Mouse (Mus musculus): ENCODE measurements at regions not wholly inside any gene's neighbourhood (a gene's known extent, or its start where the extent isn't known, plus 50 kb on each side); places are given as distances from the start of the nearest gene placed in this dataset.

DNA sequence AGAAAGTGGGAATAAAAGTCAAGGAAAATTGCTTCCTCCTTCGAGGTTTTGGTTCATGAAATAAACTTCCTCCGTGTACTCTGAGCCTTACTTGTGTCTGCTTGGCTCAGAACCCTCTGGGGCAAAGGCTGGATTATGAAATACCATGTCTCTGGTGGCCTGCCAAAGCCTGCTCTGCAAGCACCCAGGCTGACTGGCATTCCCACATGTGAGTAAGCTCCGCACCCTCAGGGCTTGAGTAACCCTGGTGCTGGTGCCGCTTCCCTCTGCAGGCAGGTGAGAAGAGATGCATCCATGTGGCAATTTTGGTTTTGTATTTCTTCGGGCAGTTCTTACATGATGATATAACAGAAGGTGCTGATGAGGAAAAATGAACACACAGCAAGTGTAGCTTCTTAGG is 66.0 kb downstream of the Nr2f2 start:
- no peak for TF ChIP-seq GATA4 (IDR thresholded peaks at IDR 0.05; ENCODE audit: insufficient replicate concordance, low read length)

DNA sequence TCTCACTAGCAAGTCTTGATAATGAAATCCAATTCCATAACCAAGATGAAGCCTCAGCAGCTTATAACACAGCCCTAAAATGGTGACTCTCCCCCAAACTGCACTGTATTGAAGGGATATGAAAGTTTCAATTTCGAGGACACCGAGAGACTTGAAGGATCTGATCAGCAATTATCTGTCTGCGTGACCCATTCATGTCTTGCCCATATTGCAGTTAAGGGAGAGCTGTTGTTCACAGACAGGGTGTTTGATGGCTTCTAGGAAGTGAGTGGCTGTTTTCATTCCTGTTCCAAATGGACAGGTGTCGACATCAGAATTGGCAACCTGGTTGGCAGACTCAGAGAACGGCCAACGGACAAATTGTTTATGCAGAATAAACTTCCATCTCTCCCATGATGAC is 75.1 kb downstream of the Nr2f2 start:
- no peak for TF ChIP-seq GATA4 (IDR thresholded peaks at IDR 0.05; ENCODE audit: insufficient replicate concordance, low read length)

DNA sequence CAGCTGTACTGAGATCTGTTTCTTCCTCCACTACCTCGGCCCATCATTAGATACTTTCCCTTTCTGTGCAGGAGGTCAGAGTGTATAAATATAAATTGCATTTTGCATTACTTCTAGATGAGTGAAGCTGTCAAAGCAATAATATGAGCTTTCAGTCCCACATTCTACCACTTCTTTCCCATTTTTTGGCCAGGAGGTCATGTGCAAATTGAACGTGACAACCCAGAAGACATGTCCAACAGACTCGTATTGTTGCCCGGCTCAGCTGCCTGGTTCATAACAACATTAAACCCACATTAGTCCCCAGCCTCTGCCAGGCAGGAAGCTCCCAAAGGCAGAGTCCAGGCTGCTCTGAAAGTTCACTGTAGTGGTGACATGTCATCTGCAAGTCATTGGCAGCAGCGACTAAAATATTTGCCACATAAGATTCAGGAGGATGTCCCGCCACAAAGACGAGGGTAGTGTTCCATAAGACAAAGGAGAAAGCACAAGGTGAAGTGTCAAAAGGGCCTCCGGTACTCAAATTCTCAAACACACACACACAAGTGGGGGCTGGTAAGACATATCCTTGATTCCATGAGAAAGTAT is 75.7 kb downstream of the Nr2f2 start:
- no peak for TF ChIP-seq GATA4 (IDR thresholded peaks at IDR 0.05; ENCODE audit: insufficient replicate concordance, low read length)

DNA sequence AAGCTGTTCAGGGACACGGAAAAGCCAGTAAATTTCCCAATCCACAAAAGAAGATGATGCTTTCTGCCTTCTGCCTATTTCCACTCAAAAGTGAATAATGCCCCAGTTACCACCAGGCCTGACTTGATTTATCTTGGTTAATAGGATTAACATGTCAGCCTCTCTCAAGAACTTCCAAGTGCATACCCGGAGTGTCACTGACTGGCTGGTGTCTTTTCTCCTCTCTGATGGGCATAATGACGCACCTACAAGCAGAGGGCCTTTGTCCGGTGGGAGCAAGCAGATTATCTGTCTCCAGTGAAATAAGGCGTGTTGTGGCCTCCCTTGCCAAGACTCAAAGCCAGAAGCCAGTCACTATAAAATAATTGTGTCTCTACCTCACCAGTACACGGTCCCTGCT is 76.3 kb downstream of the Nr2f2 start:
- TF ChIP-seq GATA4 (IDR thresholded peaks at IDR 0.05; ENCODE audit: insufficient replicate concordance, low read length) = no peak

DNA sequence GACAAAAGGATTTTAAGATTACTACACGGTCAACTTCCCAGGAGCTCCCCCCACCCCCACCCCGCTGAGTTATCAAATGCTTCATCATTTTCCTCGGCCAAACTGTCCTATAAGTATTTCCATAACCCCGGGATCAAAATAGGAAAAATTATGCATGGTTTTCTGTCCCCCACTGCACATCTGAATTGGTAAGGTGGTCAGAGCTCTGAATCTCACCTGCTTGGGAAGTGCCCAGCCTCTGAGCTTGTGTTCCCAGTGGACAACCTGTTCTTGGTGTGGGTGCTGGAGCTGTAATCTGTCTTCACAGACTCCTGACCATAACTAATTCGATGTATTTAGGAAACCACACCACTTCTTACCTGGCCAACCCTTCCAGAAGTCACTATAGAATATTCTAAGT is 77.9 kb downstream of the Nr2f2 start:
- no peak for TF ChIP-seq GATA4 (IDR thresholded peaks at IDR 0.05; ENCODE audit: insufficient replicate concordance, low read length)

DNA sequence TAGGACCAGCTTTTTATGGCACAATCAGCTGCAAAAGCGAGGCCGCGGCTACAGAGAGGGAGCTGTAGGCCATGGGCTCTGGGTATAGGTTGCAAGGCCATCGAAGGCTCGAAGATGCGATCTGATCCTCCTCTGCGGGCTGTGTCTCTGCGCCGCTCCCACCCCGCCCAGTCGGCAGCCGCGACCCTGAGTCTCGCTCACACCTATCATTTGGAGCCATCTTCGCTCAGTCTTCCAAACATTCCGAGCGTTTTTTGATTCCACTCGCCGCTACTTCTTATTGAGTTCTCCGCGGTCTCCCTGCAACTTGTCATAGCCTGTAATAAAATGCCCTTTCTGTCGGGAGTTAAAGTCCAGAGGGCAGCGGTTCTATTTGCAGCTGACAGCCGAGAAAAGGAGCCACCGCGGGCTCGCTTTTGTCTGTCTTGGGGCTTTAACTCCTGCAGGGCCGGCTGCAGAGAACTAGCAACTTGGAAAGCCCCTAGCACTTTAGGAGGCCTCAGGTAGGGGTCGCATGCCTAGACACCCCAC is 78.6 kb downstream of the Nr2f2 start:
- no peak for TF ChIP-seq GATA4 (IDR thresholded peaks at IDR 0.05; ENCODE audit: insufficient replicate concordance, low read length)

DNA sequence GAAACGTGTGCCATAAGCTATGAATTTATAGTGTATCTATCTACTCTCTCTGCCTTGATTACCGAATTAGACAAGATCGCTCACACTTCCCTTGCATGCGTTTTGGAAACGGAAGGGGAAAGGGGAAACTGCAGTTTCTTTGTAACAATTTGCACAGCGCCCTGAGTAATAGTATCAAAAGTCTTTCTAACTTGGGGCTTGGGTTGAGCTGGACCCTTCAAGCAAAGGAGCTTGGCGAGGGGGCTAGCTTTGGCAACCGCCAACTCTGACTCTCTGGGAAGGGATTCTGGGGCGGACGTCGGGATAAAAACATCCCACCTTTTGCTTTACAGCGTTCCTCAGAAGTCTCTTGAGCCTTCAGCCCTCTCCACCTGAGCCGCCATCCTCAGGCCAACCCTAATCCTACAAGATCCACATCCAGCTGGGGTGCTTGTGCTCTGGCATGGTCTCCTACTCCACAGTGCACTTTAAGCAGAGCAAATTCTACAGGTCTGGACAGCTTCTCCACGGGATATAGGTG is 79.6 kb downstream of the Nr2f2 start:
- TF ChIP-seq GATA4 (IDR thresholded peaks at IDR 0.05; ENCODE audit: insufficient replicate concordance, low read length) = no peak

DNA sequence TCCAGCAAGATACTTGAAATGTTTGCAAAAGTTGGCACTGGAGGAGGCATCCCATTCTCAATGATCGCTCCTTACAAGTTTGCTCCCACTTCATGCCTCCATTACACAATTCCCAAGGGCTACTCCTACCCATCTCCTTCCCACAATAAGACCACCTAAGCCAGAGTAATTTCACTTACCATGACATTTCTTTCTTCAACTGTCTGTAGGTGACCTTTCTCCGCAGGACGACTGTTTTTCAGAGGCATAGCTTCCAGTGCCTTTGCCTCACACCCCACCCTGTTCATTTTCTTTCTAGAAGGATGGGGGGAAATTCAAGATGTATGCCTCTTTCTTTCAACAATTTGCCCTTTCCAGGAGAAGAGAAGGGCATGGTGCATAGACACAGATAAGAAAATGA is 81.2 kb downstream of the Nr2f2 start:
- no peak for TF ChIP-seq GATA4 (IDR thresholded peaks at IDR 0.05; ENCODE audit: insufficient replicate concordance, low read length)

DNA sequence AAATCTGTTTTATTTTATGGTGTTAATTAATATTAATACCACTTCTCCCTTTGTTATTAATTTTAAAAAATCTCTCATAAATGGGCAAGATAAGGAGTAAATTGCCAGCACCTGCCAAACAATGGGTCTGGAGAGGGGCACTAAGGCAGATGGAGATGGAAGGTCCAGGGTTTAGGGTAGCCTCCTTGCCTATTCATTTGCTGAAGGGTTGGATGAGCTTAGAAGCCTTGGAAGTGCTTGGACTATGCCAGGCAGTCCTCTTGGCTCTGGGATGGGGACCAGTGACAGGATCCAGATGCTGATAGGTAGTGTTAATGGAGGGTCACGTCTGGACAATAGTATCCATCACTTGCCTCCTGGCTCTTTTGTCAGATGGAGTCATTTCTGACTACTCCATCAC is 82.7 kb downstream of the Nr2f2 start:
- TF ChIP-seq GATA4 (IDR thresholded peaks at IDR 0.05; ENCODE audit: insufficient replicate concordance, low read length) = no peak

DNA sequence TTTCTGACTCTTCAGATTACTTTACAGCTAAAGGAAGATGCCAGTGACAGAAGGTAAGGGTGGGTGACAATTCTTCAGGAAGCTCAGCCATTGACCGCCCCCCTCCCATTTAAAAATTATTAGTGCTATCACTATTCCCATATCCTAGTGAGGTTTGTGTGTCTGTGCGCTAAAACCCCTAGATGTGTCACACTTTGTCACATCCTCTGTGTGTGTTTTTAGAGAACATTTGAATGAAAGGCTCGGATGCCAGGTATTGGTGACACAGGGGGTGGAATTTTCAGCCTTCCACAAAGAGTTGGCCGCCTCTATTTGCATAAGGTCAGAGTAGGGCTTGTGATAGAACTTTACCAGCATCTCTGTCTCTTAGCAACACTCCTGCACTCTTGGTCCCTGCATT is 83.4 kb downstream of the Nr2f2 start:
- no peak for TF ChIP-seq GATA4 (IDR thresholded peaks at IDR 0.05; ENCODE audit: insufficient replicate concordance, low read length)

DNA sequence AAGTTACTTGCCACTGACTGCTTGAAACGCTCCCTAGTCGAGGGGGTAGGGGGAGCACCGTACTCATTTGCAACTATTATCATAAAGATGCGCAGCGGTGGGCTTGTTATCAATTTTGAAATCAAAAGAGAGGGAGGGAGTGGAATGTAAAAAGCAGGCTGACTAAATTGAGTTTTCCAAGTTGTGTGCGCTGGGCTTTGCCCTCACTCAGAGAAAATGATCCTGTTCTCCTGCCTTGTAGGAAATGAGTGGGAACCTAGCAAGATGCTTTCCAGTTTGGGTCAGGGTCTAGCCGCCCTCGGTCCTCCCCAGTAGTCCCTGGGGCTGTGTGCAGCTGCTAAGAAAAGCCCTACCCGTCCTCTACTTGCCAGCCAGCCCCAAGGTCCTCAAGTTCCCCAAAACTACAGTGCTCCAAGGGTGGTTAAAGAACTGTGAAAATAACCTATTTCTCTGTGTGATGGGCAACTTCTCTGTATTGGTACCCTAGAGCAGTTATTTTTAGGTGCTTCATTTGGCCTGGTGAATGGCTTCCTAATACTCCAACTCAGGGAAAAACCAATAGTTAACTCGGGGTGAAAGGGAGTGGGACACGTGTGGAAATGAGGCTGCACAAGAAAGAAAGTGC is 84.5 kb downstream of the Nr2f2 start:
- TF ChIP-seq GATA4 (IDR thresholded peaks at IDR 0.05; ENCODE audit: insufficient replicate concordance, low read length) = no peak

DNA sequence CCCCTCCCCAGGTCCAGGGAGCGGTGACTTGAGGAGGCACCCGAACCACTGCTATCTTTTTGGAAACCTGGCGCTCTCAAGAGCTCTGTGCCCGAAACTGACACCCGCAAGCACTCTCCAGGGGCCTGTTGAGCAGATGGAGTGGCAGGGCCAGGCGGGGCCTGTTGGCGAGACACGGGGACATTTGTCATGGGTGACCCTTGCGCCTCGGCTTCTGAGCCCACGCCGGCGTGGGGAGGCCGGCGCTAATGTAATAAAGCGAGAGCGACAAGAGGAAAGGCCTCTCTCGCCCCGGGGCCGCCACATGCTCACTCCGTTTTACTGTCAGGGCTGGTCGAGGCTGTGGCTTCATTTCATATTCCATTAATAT is 85.2 kb downstream of the Nr2f2 start:
- TF ChIP-seq GATA4 (IDR thresholded peaks at IDR 0.05; ENCODE audit: insufficient replicate concordance, low read length) = no peak

DNA sequence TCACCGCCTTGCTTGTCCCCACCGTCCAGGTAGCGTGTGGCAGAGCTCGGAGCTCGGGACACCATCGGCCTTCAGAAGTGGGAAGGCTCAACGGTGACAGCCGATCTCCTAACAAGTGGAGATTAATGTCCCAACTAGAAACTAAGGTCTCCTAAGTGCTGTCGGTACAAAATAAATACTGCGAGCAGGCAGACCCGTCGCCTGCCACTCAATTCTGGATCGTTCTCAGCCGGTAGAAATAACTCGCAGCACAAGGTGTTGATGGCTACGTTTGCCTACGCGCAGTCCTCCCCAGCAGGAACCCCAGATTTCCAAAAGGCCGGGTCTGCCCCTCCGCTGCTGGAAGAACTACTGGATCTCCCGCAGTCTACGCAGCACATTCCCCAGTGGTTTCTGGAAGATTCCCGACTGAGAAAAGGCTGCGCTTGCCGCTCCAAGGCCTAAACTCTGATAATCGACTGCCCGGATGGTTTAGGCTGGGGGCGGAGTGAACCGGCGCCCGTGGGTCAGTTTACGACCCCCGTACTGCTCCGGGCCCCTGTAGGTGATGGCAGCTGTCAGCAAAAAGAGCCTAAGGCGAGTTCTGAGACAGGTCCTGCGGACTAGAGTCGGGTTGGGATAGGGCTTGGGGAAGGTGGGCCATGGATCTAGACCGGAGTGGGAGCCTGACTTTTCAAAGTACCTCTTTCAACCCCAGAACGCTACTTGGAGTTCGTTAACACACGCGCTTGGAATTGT is 85.7 kb downstream of the Nr2f2 start:
- TF ChIP-seq GATA4 (IDR thresholded peaks at IDR 0.05; ENCODE audit: insufficient replicate concordance, low read length) = no peak

DNA sequence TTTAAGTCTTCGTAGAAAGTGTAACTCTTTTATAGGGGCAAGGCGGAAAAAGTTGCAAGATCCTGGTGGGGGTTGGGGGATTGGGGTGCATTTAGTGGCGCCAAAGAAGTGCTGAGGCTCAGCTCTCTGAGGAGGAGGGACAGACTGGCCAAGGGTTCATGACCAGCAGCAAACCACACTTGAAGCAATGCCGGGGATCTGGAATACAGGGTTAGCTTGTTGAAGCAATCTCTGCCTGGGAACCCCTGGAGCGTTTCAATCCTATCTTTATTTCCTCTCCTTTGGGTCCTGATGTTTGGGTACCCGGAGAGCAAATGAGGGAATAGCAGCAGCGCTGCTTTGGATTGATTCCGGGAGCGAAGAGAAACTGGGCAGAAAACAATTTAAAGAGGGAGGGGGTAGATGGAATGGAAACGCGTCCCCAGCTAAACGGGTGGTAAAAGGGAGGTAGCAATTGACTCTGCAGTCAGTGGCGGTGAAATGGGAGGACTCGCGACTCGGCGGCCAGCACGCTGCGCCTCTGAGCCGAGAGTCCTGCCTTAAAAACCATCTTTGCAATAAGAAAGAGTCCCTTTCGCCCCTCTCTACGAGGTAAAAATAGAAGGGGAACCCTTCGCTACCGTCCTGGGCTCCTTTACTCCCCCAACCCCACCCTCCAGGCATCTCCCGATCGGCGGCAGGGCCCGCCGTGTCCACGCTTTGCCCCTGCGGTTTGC is 86.5 kb downstream of the Nr2f2 start:
- TF ChIP-seq GATA4 (IDR thresholded peaks at IDR 0.05; ENCODE audit: insufficient replicate concordance, low read length) = no peak

DNA sequence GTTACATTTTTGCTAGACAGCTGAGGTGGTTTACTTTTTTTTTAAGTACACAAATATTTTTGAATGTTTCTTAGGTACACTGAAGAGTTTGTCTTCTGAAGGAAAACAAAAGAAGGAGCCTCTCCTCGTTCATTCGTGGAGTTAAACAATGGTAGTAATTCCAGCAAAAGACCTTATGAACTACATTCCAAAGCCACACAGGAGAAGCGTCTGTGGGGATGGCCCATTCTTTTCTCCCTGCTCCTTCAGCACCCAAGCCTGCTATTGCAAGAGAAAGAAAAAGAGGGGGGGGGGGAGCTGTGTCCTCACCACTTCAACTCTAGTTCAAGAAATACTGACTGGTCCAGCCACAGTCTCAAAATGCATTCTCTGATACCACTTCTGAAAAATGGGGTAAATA is 87.4 kb downstream of the Nr2f2 start:
- TF ChIP-seq GATA4 (IDR thresholded peaks at IDR 0.05; ENCODE audit: insufficient replicate concordance, low read length) = no peak

DNA sequence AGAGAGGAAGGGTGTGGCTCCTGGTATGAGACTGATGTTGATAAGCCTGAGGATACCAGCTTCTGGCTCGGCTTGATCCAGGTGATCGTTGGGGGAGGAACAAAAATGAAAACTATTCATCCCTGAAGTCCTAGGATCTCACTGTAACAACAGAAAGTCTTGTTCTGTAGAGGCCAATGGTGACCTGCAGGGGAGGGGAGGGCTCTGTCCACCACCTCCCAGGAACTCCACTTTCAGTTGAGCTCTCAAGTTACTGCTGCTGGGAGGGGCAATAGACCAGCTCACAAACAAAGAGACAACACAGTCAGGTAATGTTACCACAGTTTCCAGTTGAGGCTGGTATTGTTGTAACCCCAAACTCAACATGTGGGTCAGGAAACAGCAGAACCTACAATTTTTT is 90.5 kb downstream of the Nr2f2 start:
- TF ChIP-seq GATA4 (IDR thresholded peaks at IDR 0.05; ENCODE audit: insufficient replicate concordance, low read length) = no peak

Measured in liver, adult (tissue).